Mouse (Mus musculus) spleen, adult 2 months (tissue): Measurements from ENCODE around the gene Sv2a.

Experiments
- CTCF ChIP-seq: fragments of 200-500 bp; IDR thresholded peaks from 2 replicates; pipeline ENCODE4 v1.5.1; 2011; ENCODE audit warnings: mild to moderate bottlenecking, inconsistent platforms; ENCODE audit not compliant: insufficient read depth, insufficient read length, insufficient replicate concordance; ENCODE audit errors: extremely low read depth
- POLR2A ChIP-seq: fragments of 200-500 bp; IDR thresholded peaks from 2 replicates; pipeline ENCODE4 v1.6.1; 2011; ENCODE audit warnings: low read depth, low read length, inconsistent platforms

DNA sequence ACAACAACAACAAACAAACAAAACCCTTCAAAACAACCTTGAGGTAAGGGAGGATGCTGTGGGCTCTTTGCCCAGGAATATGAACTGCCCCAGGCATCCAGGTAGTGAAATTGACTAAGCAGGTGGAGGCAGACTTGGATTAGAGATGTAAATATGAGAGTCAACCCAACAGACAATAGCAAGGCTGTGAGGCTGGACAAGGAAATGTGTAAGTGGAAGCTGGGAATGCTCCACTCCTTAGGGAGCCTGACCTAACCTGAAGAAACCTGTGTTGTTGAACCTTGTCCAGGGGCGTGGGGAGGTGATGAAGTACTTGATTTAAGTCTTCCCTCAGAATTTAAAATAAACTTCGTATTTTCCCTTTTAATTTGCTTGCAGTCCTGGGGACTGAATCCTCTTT, 2.0 kb upstream of the Sv2a start:
- TF ChIP-seq CTCF (no peak), POLR2A (no peak)
